Mouse (Mus musculus) heart, embryonic 11.5 days (tissue): ENCODE data around the gene Map3k21. TPM values are rescaled to one million over a fixed set of nuclear protein-coding genes. Genes with fewer than 3 reads are reported as not detected.

ENCODE experiments used
- ATAC-seq: fragments of 200-750 bp; cut with Nextera tagmentation; replicated peaks from 2 replicates; pipeline ENCODE4 v1.8.0; 2017; ENCODE audit warnings: moderate library complexity; ENCODE audit not compliant: insufficient number of reproducible peaks, low FRiP score, low TSS enrichment
- H3K27ac ChIP-seq: fragments of 300-500 bp; sonication (generic); 2 replicates; pipeline ENCODE4 v1.5.1; 2014; ENCODE audit warnings: mild to moderate bottlenecking, low read depth, low read length
- H3K27me3 ChIP-seq: fragments of 300-500 bp; sonication (generic); 2 replicates; pipeline ENCODE4 v1.6.1; 2014; ENCODE audit warnings: mild to moderate bottlenecking, low read length, mixed read lengths; ENCODE audit not compliant: control insufficient read depth, insufficient read depth
- H3K36me3 ChIP-seq: fragments of 300-500 bp; sonication (generic); 2 replicates; pipeline ENCODE4 v1.6.1; 2014; ENCODE audit warnings: mild to moderate bottlenecking, low read length, moderate library complexity, mixed read lengths; ENCODE audit not compliant: control insufficient read depth, insufficient read depth
- H3K4me1 ChIP-seq: fragments of 300-500 bp; sonication (generic); 2 replicates; pipeline ENCODE4 v1.6.1; 2014; ENCODE audit warnings: low read length; ENCODE audit not compliant: control insufficient read depth, insufficient read depth
- H3K4me2 ChIP-seq: fragments of 300-500 bp; sonication (generic); 2 replicates; pipeline ENCODE4 v1.6.1; 2014; ENCODE audit warnings: mild to moderate bottlenecking, moderate library complexity
- H3K4me3 ChIP-seq: fragments of 300-500 bp; sonication (generic); 2 replicates; pipeline ENCODE4 v1.5.1; 2014; ENCODE audit warnings: low read depth, low read length
- H3K9ac ChIP-seq: fragments of 300-500 bp; sonication (generic); 2 replicates; pipeline ENCODE4 v1.6.1; 2014; ENCODE audit warnings: mild to moderate bottlenecking, low read depth, low read length, moderate library complexity
- H3K9me3 ChIP-seq: fragments of 300-500 bp; sonication (generic); replicated peaks from 2 replicates; pipeline ENCODE4 v1.6.1; 2016; ENCODE audit warnings: low read length; ENCODE audit not compliant: control insufficient read depth
- WGBS: fragments of 180-500 bp; shearing (Covaris S2); extraction: QIAGEN DNeasy Blood & Tissue Kit; methylation state at CpG from one replicate; pipeline ENCODE4 v1.1.7; 2014; ENCODE audit not compliant: insufficient replicate concordance; 5-methylcytosine and 5-hydroxymethylcytosine counted together
- polyA plus RNA-seq: library from polyadenylated mRNA; unstranded; fragments of >200 nt; fragmentation: Nextera tagmentation; extraction: Ambion mirVana; gene quantifications from 2 replicates; pipeline ENCODE4 v1.2.1, GENCODE M21; 2014

Map3k21 gene
- 0.06 and 0.10 TPM in 2 replicates for polyA plus RNA-seq

- ATAC-seq, result 0 out of 2 replicates have a peak, but pooled peaks have one; percentile 17
- peaks cover 59% of the 10 kb centered on the region for H3K27me3 ChIP-seq
- H3K4me1 ChIP-seq, result peaks cover 4% of the 10 kb centered on the region; the same call in 1 of the 2 replicates
- WGBS, result under 1% methylated on average over 84 of the region's 93 CpGs
- H3K9ac ChIP-seq, result peak within 1 kb of the TSS; percentile 56; the same call in 1 of the 2 replicates
- H3K36me3 ChIP-seq, result no peaks in the 10 kb centered on the region
- no peak within 1 kb of the TSS for H3K27ac ChIP-seq
- H3K4me3 ChIP-seq, result peak within 1 kb of the TSS; percentile 60
- H3K9me3 ChIP-seq, result peaks cover 3% of the 10 kb centered on the region; the same call in 1 of the 2 replicates
- H3K4me2 ChIP-seq, result peak within 1 kb of the TSS; percentile 93
These were observed at the start of gene Map3k21 for GRCm38 (mm10) chr8:125910365-125911228. TSS of gene Map3k21 (plus strand) at chr8:125910450.

GRCm38 (mm10) chr8:125866125-125866524 is 44.1 kb upstream of the Map3k21 start:
- Histone ChIP-seq H3K4me3 (no peak overlapping the region), H3K4me2 (no peak overlapping the region)

GRCm38 (mm10) chr8:125868552-125868951 is 41.7 kb upstream of the Map3k21 start:
- Histone ChIP-seq H3K4me3 (no peak overlapping the region), H3K27ac (no peak overlapping the region), H3K9ac (no peak overlapping the region), H3K4me2 (no peak overlapping the region), H3K9me3 (no peaks in the 10 kb centered on the region), H3K27me3 (no peaks in the 10 kb centered on the region), H3K36me3 (no peaks in the 10 kb centered on the region), H3K4me1 (peaks cover 28% of the 10 kb centered on the region)
- no peak for ATAC-seq
- 44% methylated on average over 7 of the region's 7 CpGs for WGBS

More at GRCm38 (mm10) chr8:125866125-125866524, 44.1 kb upstream of the Map3k21 start:
- ATAC-seq, result no peak
- H3K36me3 ChIP-seq, result no peaks in the 10 kb centered on the region
- H3K9me3 ChIP-seq, result no peaks in the 10 kb centered on the region
- H3K4me1 ChIP-seq, result peaks cover 30% of the 10 kb centered on the region
- H3K27me3 ChIP-seq, result no peaks in the 10 kb centered on the region
- WGBS, result 75% methylated on average over 12 of the region's 12 CpGs
- H3K9ac ChIP-seq, result no peak overlapping the region
- no peak overlapping the region for H3K27ac ChIP-seq

GRCm38 (mm10) chr8:125869739-125870138 is 40.5 kb upstream of the Map3k21 start:
- WGBS, result 53% methylated on average over 3 of the region's 3 CpGs
- no peaks in the 10 kb centered on the region for H3K27me3 ChIP-seq
- no peak overlapping the region for H3K4me2 ChIP-seq
- H3K36me3 ChIP-seq, result no peaks in the 10 kb centered on the region
- H3K4me1 ChIP-seq, result peaks cover 28% of the 10 kb centered on the region
- peak overlapping the region; percentile 61; the same call in 1 of the 2 replicates for H3K27ac ChIP-seq
- no peak overlapping the region for H3K9ac ChIP-seq
- no peaks in the 10 kb centered on the region for H3K9me3 ChIP-seq
- ATAC-seq, result no peak
- H3K4me3 ChIP-seq, result no peak overlapping the region

GRCm38 (mm10) chr8:125870179-125870702 is 40.0 kb upstream of the Map3k21 start:
- Histone ChIP-seq H3K4me1 (peaks cover 28% of the 10 kb centered on the region), H3K27me3 (no peaks in the 10 kb centered on the region), H3K9ac (peak overlapping the region; percentile 22; the same call in 1 of the 2 replicates), H3K4me3 (no peak overlapping the region), H3K36me3 (no peaks in the 10 kb centered on the region), H3K27ac (peak overlapping the region; percentile 61), H3K9me3 (no peaks in the 10 kb centered on the region), H3K4me2 (peak overlapping the region; percentile 29; the same call in 1 of the 2 replicates)
- WGBS, result 10% methylated on average over 6 of the region's 6 CpGs
- ATAC-seq, result no peak

- no peaks in the 10 kb centered on the region for H3K9me3 ChIP-seq
- H3K27ac ChIP-seq, result peak overlapping the region; percentile 61; the same call in 1 of the 2 replicates
- no peaks in the 10 kb centered on the region for H3K36me3 ChIP-seq
- peaks cover 28% of the 10 kb centered on the region for H3K4me1 ChIP-seq
- H3K9ac ChIP-seq, result no peak overlapping the region
- peak overlapping the region; percentile 29; the same call in 1 of the 2 replicates for H3K4me2 ChIP-seq
- H3K27me3 ChIP-seq, result no peaks in the 10 kb centered on the region
- 0% methylated on average over 7 of the region's 7 CpGs for WGBS
- ATAC-seq, result peak; percentile 47; the same call in 1 of the 2 replicates
- H3K4me3 ChIP-seq, result no peak overlapping the region
These were observed 39.4 kb upstream of the Map3k21 start for GRCm38 (mm10) chr8:125870821-125871321.

GRCm38 (mm10) chr8:125872501-125873249 is 37.6 kb upstream of the Map3k21 start:
- Histone ChIP-seq H3K9ac (no peak overlapping the region), H3K36me3 (no peaks in the 10 kb centered on the region), H3K4me2 (no peak overlapping the region), H3K4me1 (peaks cover 30% of the 10 kb centered on the region), H3K4me3 (no peak overlapping the region), H3K27me3 (no peaks in the 10 kb centered on the region), H3K27ac (no peak overlapping the region), H3K9me3 (no peaks in the 10 kb centered on the region)
- 47% methylated on average over 9 of the region's 9 CpGs for WGBS
- no peak for ATAC-seq

GRCm38 (mm10) chr8:125873250-125873534 is 37.1 kb upstream of the Map3k21 start:
- 79% methylated on average over 2 of the region's 2 CpGs for WGBS
- Histone ChIP-seq H3K4me3 (no peak overlapping the region), H3K4me1 (peaks cover 30% of the 10 kb centered on the region), H3K9ac (no peak overlapping the region), H3K4me2 (no peak overlapping the region), H3K27ac (no peak overlapping the region), H3K36me3 (no peaks in the 10 kb centered on the region), H3K9me3 (no peaks in the 10 kb centered on the region), H3K27me3 (no peaks in the 10 kb centered on the region)
- ATAC-seq, result no peak
